Mouse (Mus musculus) limb, embryonic 11.5 days (tissue): ENCODE data around the gene Cul3. TPM values are rescaled to one million over a fixed set of nuclear protein-coding genes. Genes with fewer than 3 reads are reported as not detected.
"Not testable (repeated sequence)": the region's sequence is repeated elsewhere in the genome, so short reads cannot be mapped to it uniquely, and the experiment has no call there.

ENCODE experiments used
- ATAC-seq: fragments of 200-750 bp; cut with Nextera tagmentation; 2 replicates; pipeline ENCODE4 v1.8.0; 2017; ENCODE audit warnings: low read depth; ENCODE audit not compliant: insufficient number of reproducible peaks, low FRiP score, low TSS enrichment
- DNase-seq: peaks from one replicate; pipeline ENCODE4 v3.0.0-alpha.2; 2015; ENCODE audit warnings: low spot score
- H3K27ac ChIP-seq: fragments of 300-500 bp; sonication (generic); replicated peaks from 2 replicates; pipeline ENCODE4 v1.5.1; 2014; ENCODE audit warnings: low read depth, mild to moderate bottlenecking, low read length
- H3K27me3 ChIP-seq: fragments of 300-500 bp; sonication (generic); 2 replicates; pipeline ENCODE4 v1.6.1; 2014; ENCODE audit warnings: mild to moderate bottlenecking, low read length, mixed read lengths; ENCODE audit not compliant: control insufficient read depth, insufficient read depth
- H3K36me3 ChIP-seq: fragments of 300-500 bp; sonication (generic); 2 replicates; pipeline ENCODE4 v1.6.1; 2014; ENCODE audit warnings: mild to moderate bottlenecking, low read length, moderate library complexity, mixed read lengths; ENCODE audit not compliant: control insufficient read depth, insufficient read depth
- H3K4me1 ChIP-seq: fragments of 300-500 bp; sonication (generic); 2 replicates; pipeline ENCODE4 v1.6.1; 2014; ENCODE audit warnings: low read length, mixed read lengths; ENCODE audit not compliant: control insufficient read depth, insufficient read depth
- H3K4me2 ChIP-seq: fragments of 300-500 bp; sonication (generic); 2 replicates; pipeline ENCODE4 v1.6.1; 2014; ENCODE audit warnings: low read depth, mild to moderate bottlenecking, moderate library complexity; ENCODE audit not compliant: severe bottlenecking
- H3K4me3 ChIP-seq: fragments of 300-500 bp; sonication (generic); 2 replicates; pipeline ENCODE4 v1.5.1; 2014; ENCODE audit warnings: low read depth, low read length
- H3K9ac ChIP-seq: fragments of 300-500 bp; sonication (generic); 2 replicates; pipeline ENCODE4 v1.6.1; 2014; ENCODE audit warnings: mild to moderate bottlenecking, low read length
- H3K9me3 ChIP-seq: fragments of 300-500 bp; sonication (generic); 2 replicates; pipeline ENCODE4 v1.6.1; 2016; ENCODE audit warnings: low read length; ENCODE audit not compliant: control insufficient read depth
- WGBS: fragments of 180-500 bp; shearing (Covaris S2); extraction: QIAGEN DNeasy Blood & Tissue Kit; methylation state at CpG from one replicate; pipeline ENCODE4 v1.1.7; 2014; 5-methylcytosine and 5-hydroxymethylcytosine counted together
- polyA plus RNA-seq: library from polyadenylated mRNA; unstranded; fragments of >200 nt; fragmentation: Nextera tagmentation; extraction: Ambion mirVana; gene quantifications from 2 replicates; pipeline ENCODE4 v1.2.1, GENCODE M21; 2014

Cul3 gene
- polyA plus RNA-seq, 1 experiment from 2014 or later = 51.9 TPM

GRCm38 (mm10) chr1:80362946-80363345 lies 22.7 kb upstream of the Cul3 start:
- no peaks in the 10 kb centered on the region for H3K4me1 ChIP-seq
- H3K27me3 ChIP-seq = no peaks in the 10 kb centered on the region
- DNase-seq (no peak), ATAC-seq (no peak)
- H3K9me3 ChIP-seq = no peaks in the 10 kb centered on the region
- H3K27ac ChIP-seq = no peak overlapping the region
- no peak overlapping the region for H3K4me2 ChIP-seq
- no peaks in the 10 kb centered on the region for H3K36me3 ChIP-seq
- 84% methylated on average over 2 of the region's 2 CpGs for WGBS
- no peak overlapping the region for H3K9ac ChIP-seq
- no peak overlapping the region for H3K4me3 ChIP-seq

GRCm38 (mm10) chr1:80362400-80362799 lies 22.1 kb upstream of the Cul3 start:
- no peaks in the 10 kb centered on the region for H3K9me3 ChIP-seq
- no peak for ATAC-seq
- 60% methylated on average over 2 of the region's 2 CpGs for WGBS
- no peaks in the 10 kb centered on the region for H3K27me3 ChIP-seq
- H3K4me3 ChIP-seq = no peak overlapping the region
- no peak for DNase-seq
- H3K9ac ChIP-seq = no peak overlapping the region
- no peaks in the 10 kb centered on the region for H3K4me1 ChIP-seq
- no peak overlapping the region for H3K27ac ChIP-seq
- H3K36me3 ChIP-seq = no peaks in the 10 kb centered on the region
- no peak overlapping the region for H3K4me2 ChIP-seq

GRCm38 (mm10) chr1:80361771-80362170 lies 21.5 kb upstream of the Cul3 start:
- WGBS = 79% methylated on average over 2 of the region's 2 CpGs
- not testable (repeated sequence) for H3K9ac ChIP-seq, H3K36me3 ChIP-seq

GRCm38 (mm10) chr1:80360038-80360608 lies 19.8 kb upstream of the Cul3 start:
- DNase-seq (no peak), ATAC-seq (no peak)
- H3K4me1 ChIP-seq = no peaks in the 10 kb centered on the region
- no peak overlapping the region for H3K4me2 ChIP-seq
- H3K27me3 ChIP-seq = no peaks in the 10 kb centered on the region
- WGBS = 72% methylated on average over 4 of the region's 4 CpGs
- H3K36me3 ChIP-seq = no peaks in the 10 kb centered on the region
- H3K9me3 ChIP-seq = no peaks in the 10 kb centered on the region
- H3K4me3 ChIP-seq = no peak overlapping the region
- H3K9ac ChIP-seq = no peak overlapping the region
- H3K27ac ChIP-seq = no peak overlapping the region

More at GRCm38 (mm10) chr1:80361771-80362170, 21.5 kb upstream of the Cul3 start:
- ATAC-seq, DNase-seq, H3K4me2 ChIP-seq, H3K4me3 ChIP-seq, H3K27ac ChIP-seq, H3K4me1 ChIP-seq, H3K27me3 ChIP-seq, H3K9me3 ChIP-seq: not testable (repeated sequence)

GRCm38 (mm10) chr1:80340061-80340435 lies 232 bp downstream of the Cul3 start:
- H3K36me3 ChIP-seq = no peaks in the 10 kb centered on the region
- H3K9ac ChIP-seq = peak overlapping the region; percentile 98
- peak overlapping the region; percentile 85 for H3K4me3 ChIP-seq
- no peaks in the 10 kb centered on the region for H3K9me3 ChIP-seq
- H3K27ac ChIP-seq = peak overlapping the region; percentile 98
- no peaks in the 10 kb centered on the region for H3K27me3 ChIP-seq
- peaks cover 3% of the 10 kb centered on the region; the same call in 1 of the 2 replicates for H3K4me1 ChIP-seq
- DNase-seq (peak; percentile 73), ATAC-seq (peak; percentile 4; the same call in 1 of the 2 replicates)
- WGBS = 0% methylated on average over 40 of the region's 59 CpGs
- H3K4me2 ChIP-seq = peak overlapping the region; percentile 86

- peak overlapping the region; percentile 86 for H3K4me2 ChIP-seq
These were observed 757 bp downstream of the Cul3 start for GRCm38 (mm10) chr1:80339425-80340021.

GRCm38 (mm10) chr1:80338398-80338797 lies 1.9 kb downstream of the Cul3 start:
- H3K4me2 ChIP-seq = peak overlapping the region; percentile 86
- H3K4me3 ChIP-seq = no peak overlapping the region
- DNase-seq = no peak
- H3K27ac ChIP-seq = no peak overlapping the region
- peaks cover 3% of the 10 kb centered on the region; the same call in 1 of the 2 replicates for H3K4me1 ChIP-seq
- no peaks in the 10 kb centered on the region for H3K27me3 ChIP-seq
- no peak overlapping the region for H3K9ac ChIP-seq
- H3K36me3 ChIP-seq = no peaks in the 10 kb centered on the region
- WGBS = 38% methylated on average over 1 of the region's 1 CpGs
- no peak for ATAC-seq
- H3K9me3 ChIP-seq = no peaks in the 10 kb centered on the region

More at GRCm38 (mm10) chr1:80339425-80340021, 757 bp downstream of the Cul3 start:
- Histone ChIP-seq H3K4me3 (peak overlapping the region; percentile 85), H3K4me1 (peaks cover 3% of the 10 kb centered on the region; the same call in 1 of the 2 replicates), H3K36me3 (no peaks in the 10 kb centered on the region), H3K27ac (peak overlapping the region; percentile 98), H3K9ac (peak overlapping the region; percentile 98), H3K9me3 (no peaks in the 10 kb centered on the region), H3K27me3 (no peaks in the 10 kb centered on the region)
- peak; percentile 44 for DNase-seq
- under 1% methylated on average over 27 of the region's 33 CpGs for WGBS
- ATAC-seq = no peak

- Histone ChIP-seq H3K4me3 (no peak overlapping the region), H3K4me1 (peaks cover 7% of the 10 kb centered on the region; the same call in 1 of the 2 replicates), H3K36me3 (no peaks in the 10 kb centered on the region), H3K9me3 (no peaks in the 10 kb centered on the region), H3K27me3 (no peaks in the 10 kb centered on the region), H3K27ac (no peak overlapping the region), H3K4me2 (no peak overlapping the region), H3K9ac (no peak overlapping the region)
- ATAC-seq = no peak
- DNase-seq = no peak
- WGBS = 87% methylated on average over 1 of the region's 1 CpGs
These were observed 4.4 kb downstream of the Cul3 start for GRCm38 (mm10) chr1:80335726-80336368.
